Comparison of ENCODE assay signal across 8 mouse cellular contexts in the genomic region with DNA sequence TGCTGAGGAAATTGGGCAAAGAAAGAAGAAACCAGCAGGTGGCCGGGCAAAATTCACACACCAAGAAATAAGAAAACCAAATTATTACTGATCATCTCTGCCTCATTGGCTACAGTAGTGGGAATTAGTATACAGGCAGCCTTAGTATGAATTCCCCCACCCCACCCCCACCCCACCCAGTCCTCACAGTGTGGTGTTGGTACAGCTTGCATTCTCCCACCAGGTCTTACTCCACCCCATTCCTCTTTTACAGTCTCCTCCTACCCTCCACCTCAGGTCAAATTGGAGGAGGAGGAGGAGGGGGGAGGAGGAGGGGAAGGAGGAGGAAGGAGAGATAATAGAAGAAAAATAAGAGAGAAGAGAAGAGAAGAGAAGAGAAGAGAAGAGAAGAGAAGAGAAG. TPM values are rescaled to one million over a fixed set of nuclear protein-coding genes. Genes with fewer than 3 reads are reported as not detected.
DNase-seq lines count a peak whose midpoint lies in the region; ATAC-seq and TF ChIP-seq lines count a peak whose summit lies in the region.
"Had no signal": no experiment of that assay in that cellular context is flagged by ENCODE, and none has a peak within 500 bp of the region (broad histone marks: within the 10 kb centered on the region; RNA-seq: fewer than 3 reads in every experiment).

No protein-coding gene starts in this region.

- WGBS in lung, embryonic 14.5 days, result 82% methylated on average over 1 of the region's 1 CpGs
- 44% methylated on average over 1 of the region's 1 CpGs for WGBS in forebrain, embryonic 11.5 days
- 36% methylated on average over 1 of the region's 1 CpGs for WGBS in limb, embryonic 10.5 days
- WGBS in stomach, embryonic 16.5 days, result 33% methylated on average over 1 of the region's 1 CpGs

- peaks cover 26% of the 10 kb centered on the region for H3K36me3 ChIP-seq in lung, embryonic 14.5 days (ENCODE audit: insufficient read depth)
- no peaks in the 10 kb centered on the region for H3K36me3 ChIP-seq in forebrain, embryonic 11.5 days (ENCODE audit: control insufficient read depth, insufficient read depth, low read length)
- peaks cover 52% of the 10 kb centered on the region for H3K36me3 ChIP-seq in limb, embryonic 10.5 days
- H3K36me3 ChIP-seq in stomach, embryonic 16.5 days (ENCODE audit: control insufficient read depth, insufficient read depth, low read length), result no peaks in the 10 kb centered on the region

- intact Hi-C loops in gastrocnemius, postnatal 14 days (cut with DNase I; ENCODE audit: low total_unique reads), result loop anchor here (10.0 kb wide), 1 partner anchor 205 kb away; no protein-coding TSS in a partner anchor

- no peak for TF ChIP-seq CTCF in lung, embryonic 14.5 days (IDR thresholded peaks at IDR 0.05; ENCODE audit: low read depth)

- no peak overlapping the region; the same call in 1 of the 2 replicates for H3K27ac ChIP-seq in lung, embryonic 14.5 days (ENCODE audit: low read depth)
- no peak overlapping the region for H3K27ac ChIP-seq in forebrain, embryonic 11.5 days (ENCODE audit: low read depth, low read length)
- no peak overlapping the region; the same call in 1 of the 2 replicates for H3K27ac ChIP-seq in limb, embryonic 10.5 days
- peak overlapping the region; percentile 99 for H3K27ac ChIP-seq in stomach, embryonic 16.5 days (ENCODE audit: low read length)

- DNase-seq in lung, embryonic 14.5 days, result no peak
- no peak for DNase-seq in lung, postnatal 10 days
- no peak for DNase-seq in forebrain, embryonic 11.5 days (ENCODE audit: low spot score)
- no peak for DNase-seq in limb, embryonic 10.5 days (ENCODE audit: low spot score)
- no peak for DNase-seq in gastrocnemius, postnatal 14 days
- DNase-seq in left cerebral cortex, adult 8-10 months (ENCODE audit: low spot score in 2 of 2), result no peak

- peak overlapping the region; percentile 70 for H3K4me3 ChIP-seq in lung, embryonic 14.5 days (ENCODE audit: low read depth, low read length)
- peak overlapping the region; percentile 75 for H3K4me3 ChIP-seq in forebrain, embryonic 11.5 days (ENCODE audit: low read depth, low read length)
- H3K4me3 ChIP-seq in limb, embryonic 10.5 days, result peak overlapping the region; percentile 77
- H3K4me3 ChIP-seq in stomach, embryonic 16.5 days (replicated peaks; ENCODE audit: low read length), result peak overlapping the region; percentile 67

- no peak for ATAC-seq in lung, embryonic 14.5 days (ENCODE audit: insufficient read depth)
- ATAC-seq in forebrain, embryonic 11.5 days (replicated peaks; ENCODE audit: low FRiP score), result no peak
- ATAC-seq in stomach, embryonic 16.5 days (ENCODE audit: insufficient read depth, low FRiP score), result peak; percentile 65; the same call in 1 of the 2 replicates

- no peak overlapping the region; the same call in 1 of the 2 replicates for H3K9ac ChIP-seq in lung, embryonic 14.5 days
- H3K9ac ChIP-seq in forebrain, embryonic 11.5 days (ENCODE audit: low read length), result peak overlapping the region; percentile 97; the same call in 1 of the 2 replicates
- H3K9ac ChIP-seq in stomach, embryonic 16.5 days (ENCODE audit: low read length), result peak overlapping the region; percentile 61; the same call in 1 of the 2 replicates

- H3K4me1 ChIP-seq in lung, embryonic 14.5 days (ENCODE audit: insufficient read depth), result peaks cover 7% of the 10 kb centered on the region; the same call in 1 of the 2 replicates
- H3K4me1 ChIP-seq in forebrain, embryonic 11.5 days (replicated peaks; ENCODE audit: control insufficient read depth, insufficient read depth, low read length), result peaks cover 8% of the 10 kb centered on the region
- peaks cover 61% of the 10 kb centered on the region for H3K4me1 ChIP-seq in limb, embryonic 10.5 days
- H3K4me1 ChIP-seq in stomach, embryonic 16.5 days (ENCODE audit: control insufficient read depth, insufficient read depth, low read length), result peaks cover 25% of the 10 kb centered on the region

- no peaks in the 10 kb centered on the region for H3K9me3 ChIP-seq in lung, embryonic 14.5 days (ENCODE audit: low read depth, low read length)
- H3K9me3 ChIP-seq in forebrain, embryonic 11.5 days (ENCODE audit: control insufficient read depth, low read length), result no peaks in the 10 kb centered on the region
- no peaks in the 10 kb centered on the region for H3K9me3 ChIP-seq in limb, embryonic 10.5 days (replicated peaks)
- H3K9me3 ChIP-seq in stomach, embryonic 16.5 days (replicated peaks; ENCODE audit: control insufficient read depth, low read length), result no peaks in the 10 kb centered on the region

- H3K4me2 ChIP-seq in lung, embryonic 14.5 days, result peak overlapping the region; percentile 83
- H3K4me2 ChIP-seq in forebrain, embryonic 11.5 days (ENCODE audit: low read depth, low read length, severe bottlenecking), result peak overlapping the region; percentile 82
- H3K4me2 ChIP-seq in stomach, embryonic 16.5 days (ENCODE audit: low read depth, low read length), result peak overlapping the region; percentile 81

- no peaks in the 10 kb centered on the region for H3K27me3 ChIP-seq in lung, embryonic 14.5 days (ENCODE audit: insufficient read depth, low read length)
- peaks cover 2% of the 10 kb centered on the region; the same call in 1 of the 2 replicates for H3K27me3 ChIP-seq in forebrain, embryonic 11.5 days (ENCODE audit: control insufficient read depth, insufficient read depth, low read length)
- peaks cover 26% of the 10 kb centered on the region; the same call in 1 of the 2 replicates for H3K27me3 ChIP-seq in limb, embryonic 10.5 days (ENCODE audit: low read depth, poor library complexity, severe bottlenecking)
- H3K27me3 ChIP-seq in stomach, embryonic 16.5 days (ENCODE audit: control insufficient read depth, insufficient read depth, low read length), result no peaks in the 10 kb centered on the region

RNA-seq across cellular contexts. Expression of a gene that starts 6.0 kb away (rescaled TPM):
- 31.4 and 33.1 TPM in 2 replicates for polyA plus RNA-seq in lung, embryonic 14.5 days (2014; fragmentation: Nextera tagmentation; extraction: Ambion mirVana)
- polyA plus RNA-seq in forebrain, embryonic 11.5 days (2014; fragmentation: Nextera tagmentation; extraction: Ambion mirVana), result 75.4 and 77.2 TPM in 2 replicates
- 63.2 and 65.7 TPM in 2 replicates for polyA plus RNA-seq in limb, embryonic 10.5 days (2016; fragmentation: Nextera tagmentation; extraction: Ambion mirVana)
- polyA plus RNA-seq in stomach, embryonic 16.5 days (2015; fragmentation: Nextera tagmentation; extraction: Ambion mirVana), result 42.8 and 43.3 TPM in 2 replicates
- 1 to 10 TPM; 2.6 to 3.2 TPM for total RNA-seq in gastrocnemius, postnatal 14 days (2021)
- total RNA-seq in left cerebral cortex, adult 8-10 months (2022), result 100 to 1,000 TPM; 141 to 190 (median 171) TPM
- total RNA-seq: monocyte, adult 5-6 weeks had no signal
